Mouse (Mus musculus): ENCODE measurements around the gene Grik5.

Grik5 gene

DNA sequence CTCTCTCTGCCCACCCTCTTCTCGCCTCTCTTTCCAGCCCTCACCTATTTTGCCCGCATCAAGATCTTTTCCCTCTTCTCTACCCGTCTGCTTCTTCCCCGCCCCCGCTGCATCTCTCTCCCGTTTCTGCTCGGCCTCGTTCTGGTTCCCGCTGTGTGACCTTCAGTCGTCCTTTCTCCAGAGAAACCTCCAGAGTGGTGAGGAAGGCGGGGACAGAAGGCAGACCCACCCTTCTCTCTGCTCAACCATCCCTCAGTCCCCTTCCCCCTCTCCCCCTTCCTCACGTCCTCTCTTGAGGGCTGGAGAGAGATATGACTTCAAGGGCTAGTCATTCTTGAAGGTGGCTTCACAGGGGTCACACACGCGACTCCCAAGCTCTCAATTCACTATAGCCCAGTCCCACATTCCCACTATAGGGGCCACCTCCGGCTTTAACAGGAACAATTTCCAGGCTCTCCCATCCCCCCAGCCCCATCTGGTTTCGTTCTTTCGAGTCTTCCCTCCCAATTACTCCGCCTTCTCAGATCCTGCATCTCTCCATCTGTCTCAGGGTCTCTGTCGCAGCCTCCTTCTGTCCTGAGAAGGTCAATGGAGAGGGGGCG is 62.9 kb downstream of the Grik5 start:
- no peaks in the 10 kb centered on the region for H3K36me3 ChIP-seq (ENCODE audit: insufficient read depth, low read length)
- H3K27me3 ChIP-seq (ENCODE audit: insufficient read depth, low read length): peaks cover 93% of the 10 kb centered on the region
- peaks cover 90% of the 10 kb centered on the region for H3K4me1 ChIP-seq (replicated peaks; ENCODE audit: low read depth, low read length)
- no peak for TF ChIP-seq NANOG (IDR thresholded peaks at IDR 0.05; ENCODE audit: borderline replicate concordance, low read length)
- no peak for TF ChIP-seq CTCF (conservative IDR thresholded peaks at IDR 0.05; ENCODE audit: low read length)
- no peak for TF ChIP-seq POU5F1 (IDR thresholded peaks at IDR 0.05; ENCODE audit: borderline replicate concordance, low read length)
- peak overlapping the region; percentile 78 for H3K4me3 ChIP-seq (replicated peaks; ENCODE audit: low read length)
- H3K9me3 ChIP-seq (ENCODE audit: low read length): no peaks in the 10 kb centered on the region

DNA sequence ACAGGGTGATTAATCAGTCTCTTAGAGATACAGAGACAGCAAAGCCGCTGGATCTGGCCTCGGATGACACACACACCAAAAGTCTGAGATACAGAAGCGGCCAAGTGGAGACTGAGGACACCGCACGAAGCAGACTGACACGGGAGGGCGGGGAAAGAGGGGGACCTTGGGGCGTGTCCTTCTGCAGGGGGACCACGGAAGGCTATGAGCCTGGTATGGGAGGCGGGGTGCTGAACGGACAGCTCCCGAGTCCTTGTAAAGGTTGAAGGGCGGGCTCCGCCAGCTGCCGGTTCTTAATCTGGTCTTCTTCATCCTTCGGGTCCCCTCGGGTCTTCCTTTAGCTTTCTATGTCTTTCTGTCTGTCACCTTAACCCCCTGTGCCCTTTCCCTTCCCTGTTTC is 63.5 kb downstream of the Grik5 start:
- H3K4me3 ChIP-seq (replicated peaks; ENCODE audit: low read length): peak overlapping the region; percentile 78
- H3K4me1 ChIP-seq (replicated peaks; ENCODE audit: low read depth, low read length): peaks cover 90% of the 10 kb centered on the region
- H3K36me3 ChIP-seq (ENCODE audit: insufficient read depth, low read length): no peaks in the 10 kb centered on the region
- TF ChIP-seq POU5F1 (IDR thresholded peaks at IDR 0.05; ENCODE audit: borderline replicate concordance, low read length) (no peak), NANOG (IDR thresholded peaks at IDR 0.05; ENCODE audit: borderline replicate concordance, low read length) (no peak), CTCF (conservative IDR thresholded peaks at IDR 0.05; ENCODE audit: low read length) (no peak)
- peaks cover 93% of the 10 kb centered on the region for H3K27me3 ChIP-seq (ENCODE audit: insufficient read depth, low read length)
- H3K9me3 ChIP-seq (ENCODE audit: low read length): no peaks in the 10 kb centered on the region

DNA sequence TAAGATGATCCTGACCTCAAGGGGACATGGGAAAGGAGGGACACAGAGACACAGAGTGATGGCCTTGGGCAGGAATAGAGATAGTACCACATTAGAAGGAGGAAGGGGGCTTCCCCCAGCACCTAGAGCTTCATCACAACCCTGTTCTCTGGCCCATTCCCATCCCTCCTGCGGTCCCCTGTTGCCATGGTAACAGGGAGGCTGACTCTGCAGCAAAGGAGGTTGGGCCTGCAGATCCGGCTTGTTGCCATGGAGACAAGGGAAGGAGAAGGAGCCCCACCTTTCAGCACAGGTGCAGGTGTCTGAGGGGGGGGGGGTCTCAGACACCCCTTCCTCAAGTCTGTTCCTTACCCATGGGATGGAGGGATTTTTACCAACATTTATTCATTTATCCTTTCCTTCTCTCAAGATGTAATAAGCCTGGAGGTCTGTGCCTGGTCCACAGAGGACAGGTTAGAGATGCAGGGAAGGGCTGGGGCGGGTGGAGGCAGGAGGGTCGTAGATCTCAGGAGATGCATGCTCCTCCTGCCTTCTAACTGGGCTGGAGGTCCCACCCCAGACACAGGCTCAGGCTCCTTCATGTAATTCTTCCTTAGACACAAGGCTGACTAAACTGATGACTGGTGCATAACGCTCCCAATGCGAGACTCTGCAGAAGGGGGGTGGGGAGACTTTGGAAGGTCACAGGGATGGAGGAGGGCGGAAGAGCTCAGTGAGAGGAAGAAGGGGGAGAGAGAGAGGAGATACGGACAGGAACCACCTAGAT is 64.4 kb downstream of the Grik5 start:
- Histone ChIP-seq H3K36me3 (ENCODE audit: insufficient read depth, low read length) (no peaks in the 10 kb centered on the region), H3K27me3 (ENCODE audit: insufficient read depth, low read length) (peaks cover 93% of the 10 kb centered on the region), H3K9me3 (ENCODE audit: low read length) (no peaks in the 10 kb centered on the region), H3K4me3 (replicated peaks; ENCODE audit: low read length) (peak overlapping the region; percentile 17; the same call in 1 of the 2 replicates), H3K4me1 (replicated peaks; ENCODE audit: low read depth, low read length) (peaks cover 90% of the 10 kb centered on the region)
- TF ChIP-seq POU5F1 (IDR thresholded peaks at IDR 0.05; ENCODE audit: borderline replicate concordance, low read length) (no peak), CTCF (conservative IDR thresholded peaks at IDR 0.05; ENCODE audit: low read length) (no peak), NANOG (IDR thresholded peaks at IDR 0.05; ENCODE audit: borderline replicate concordance, low read length) (no peak)

DNA sequence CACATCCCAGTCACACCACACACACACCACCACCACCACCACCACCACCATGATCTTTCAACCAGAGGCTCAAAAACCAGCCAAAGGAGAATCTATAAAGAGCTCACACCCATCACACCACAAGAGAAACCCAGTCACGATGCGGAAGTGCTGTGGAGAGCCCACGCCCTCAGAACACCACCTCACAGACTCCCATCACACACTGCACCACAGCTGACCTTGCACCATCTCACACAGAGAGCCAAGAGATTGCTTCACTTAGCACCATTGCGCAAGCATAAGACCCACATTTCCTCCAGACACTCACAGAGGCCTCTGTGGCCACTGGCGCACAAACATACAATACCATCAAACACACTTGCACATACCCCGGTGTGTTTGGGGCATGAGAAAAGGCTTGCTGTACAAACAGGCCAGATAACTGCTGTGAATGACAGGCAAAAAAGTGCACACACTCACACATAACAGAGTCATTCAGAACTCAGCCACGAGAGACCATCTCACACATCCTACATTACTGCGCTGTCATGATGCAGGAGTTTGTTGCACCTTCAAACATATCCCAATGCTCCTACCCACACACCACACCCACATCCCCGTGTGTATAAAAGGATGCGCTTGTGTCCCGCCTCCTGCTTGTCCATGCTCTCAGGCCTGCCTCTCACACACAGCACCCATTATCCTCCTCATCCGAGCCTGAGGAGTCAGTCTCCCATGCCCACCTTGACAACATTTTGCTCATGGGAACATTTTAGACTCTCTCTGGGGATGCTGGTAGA is 65.4 kb downstream of the Grik5 start:
- H3K36me3 ChIP-seq (ENCODE audit: insufficient read depth, low read length): no peaks in the 10 kb centered on the region
- H3K4me1 ChIP-seq (replicated peaks; ENCODE audit: low read depth, low read length): peaks cover 80% of the 10 kb centered on the region
- H3K27me3 ChIP-seq (ENCODE audit: insufficient read depth, low read length): peaks cover 90% of the 10 kb centered on the region
- TF ChIP-seq POU5F1 (IDR thresholded peaks at IDR 0.05; ENCODE audit: borderline replicate concordance, low read length): no peak
- TF ChIP-seq NANOG (IDR thresholded peaks at IDR 0.05; ENCODE audit: borderline replicate concordance, low read length): no peak
- TF ChIP-seq CTCF (conservative IDR thresholded peaks at IDR 0.05; ENCODE audit: low read length): no peak
- H3K4me3 ChIP-seq (replicated peaks; ENCODE audit: low read length): no peak overlapping the region
- no peaks in the 10 kb centered on the region for H3K9me3 ChIP-seq (ENCODE audit: low read length)

DNA sequence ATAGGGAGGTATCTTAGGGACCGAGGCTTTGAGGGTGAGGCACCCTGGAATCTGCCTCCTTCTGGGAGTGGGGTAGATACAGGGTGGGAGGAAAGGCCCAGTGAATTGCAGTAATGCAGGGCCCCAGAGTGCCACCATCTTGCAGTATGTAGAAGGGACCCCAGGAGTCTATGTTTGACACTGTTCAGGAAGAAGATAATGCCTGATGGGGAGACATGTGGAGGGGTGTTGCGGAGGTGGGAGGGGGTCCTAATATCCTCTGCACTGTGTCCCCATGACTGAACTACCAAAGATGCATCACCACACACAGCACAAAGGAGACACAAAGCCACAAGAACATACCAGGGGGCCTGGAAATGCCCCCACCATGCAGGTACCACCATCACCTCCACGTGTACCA is 66.0 kb downstream of the Grik5 start:
- no peaks in the 10 kb centered on the region for H3K9me3 ChIP-seq (ENCODE audit: low read length)
- TF ChIP-seq POU5F1 (IDR thresholded peaks at IDR 0.05; ENCODE audit: borderline replicate concordance, low read length): no peak
- no peak for TF ChIP-seq NANOG (IDR thresholded peaks at IDR 0.05; ENCODE audit: borderline replicate concordance, low read length)
- TF ChIP-seq CTCF (conservative IDR thresholded peaks at IDR 0.05; ENCODE audit: low read length): no peak
- peaks cover 86% of the 10 kb centered on the region for H3K27me3 ChIP-seq (ENCODE audit: insufficient read depth, low read length)
- H3K4me1 ChIP-seq (replicated peaks; ENCODE audit: low read depth, low read length): peaks cover 74% of the 10 kb centered on the region
- H3K36me3 ChIP-seq (ENCODE audit: insufficient read depth, low read length): no peaks in the 10 kb centered on the region
- H3K4me3 ChIP-seq (replicated peaks; ENCODE audit: low read length): peak overlapping the region; percentile 80

DNA sequence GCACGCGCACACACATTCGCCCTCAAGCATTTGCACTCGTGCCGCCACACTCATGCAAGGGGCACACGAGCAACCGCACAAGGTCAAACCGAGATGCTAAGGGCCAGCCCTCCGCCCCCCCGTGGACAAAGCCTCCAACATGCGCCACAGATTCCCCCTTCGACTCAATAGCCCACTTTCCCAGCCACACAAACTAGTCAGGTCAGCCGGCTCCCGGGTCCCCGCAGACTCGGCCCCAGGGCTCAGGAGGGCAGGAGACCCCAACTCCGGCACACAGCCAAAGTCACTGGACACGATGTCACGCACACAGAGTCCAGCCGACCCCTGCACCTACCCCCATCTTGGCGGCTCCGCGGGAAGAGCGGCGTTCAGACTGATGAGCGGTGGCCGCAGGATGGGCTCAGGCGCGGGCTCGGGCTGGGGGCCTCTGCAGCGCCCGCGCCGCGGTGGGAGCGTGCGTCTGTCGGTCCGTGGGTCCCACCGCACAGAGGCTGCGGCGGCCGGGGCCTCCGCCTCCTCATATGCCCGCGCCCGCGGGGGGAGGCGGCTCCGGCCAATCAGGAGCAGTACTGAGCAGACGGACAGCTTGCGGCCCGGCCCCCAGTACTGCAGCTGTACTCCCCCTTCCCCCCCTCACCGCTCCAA is 66.6 kb downstream of the Grik5 start, which contains the start of gene Atp1a3:
TSS of gene Atp1a3 (minus strand) at position 538 of the 645 bp plus-strand sequence.
- Histone ChIP-seq H3K4me3 (replicated peaks; ENCODE audit: low read length) (peak within 1 kb of the TSS; percentile 80), H3K4me1 (replicated peaks; ENCODE audit: low read depth, low read length) (peaks cover 75% of the 10 kb centered on the region), H3K27me3 (ENCODE audit: insufficient read depth, low read length) (peaks cover 80% of the 10 kb centered on the region), H3K9me3 (ENCODE audit: low read length) (no peaks in the 10 kb centered on the region), H3K36me3 (ENCODE audit: insufficient read depth, low read length) (no peaks in the 10 kb centered on the region)
- TF ChIP-seq NANOG (IDR thresholded peaks at IDR 0.05; ENCODE audit: borderline replicate concordance, low read length) (no peak), CTCF (conservative IDR thresholded peaks at IDR 0.05; ENCODE audit: low read length) (no peak)

DNA sequence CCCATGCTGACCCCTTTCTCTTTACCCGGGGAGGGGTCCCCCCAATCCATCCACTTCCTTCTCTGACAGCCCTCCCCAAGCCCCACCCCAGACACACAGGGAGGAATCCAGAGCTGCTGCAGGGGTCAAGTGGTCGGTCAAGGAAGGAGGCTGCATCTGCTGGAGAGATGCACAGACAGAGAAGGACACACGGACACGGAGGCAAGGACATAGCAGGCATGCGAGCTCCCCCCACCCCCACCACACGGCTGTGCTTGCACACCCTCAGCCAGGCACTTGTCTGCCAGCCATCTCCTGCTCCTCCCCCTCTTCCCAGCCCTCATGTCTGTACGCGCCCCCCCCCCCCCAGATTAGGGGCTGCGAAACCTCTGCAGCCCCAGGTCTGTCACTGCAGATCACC is 67.3 kb downstream of the Grik5 start:
- peaks cover 74% of the 10 kb centered on the region for H3K27me3 ChIP-seq (ENCODE audit: insufficient read depth, low read length)
- no peaks in the 10 kb centered on the region for H3K9me3 ChIP-seq (ENCODE audit: low read length)
- H3K4me3 ChIP-seq (replicated peaks; ENCODE audit: low read length): peak overlapping the region; percentile 80
- peaks cover 5% of the 10 kb centered on the region; the same call in 1 of the 2 replicates for H3K36me3 ChIP-seq (ENCODE audit: insufficient read depth, low read length)
- H3K4me1 ChIP-seq (replicated peaks; ENCODE audit: low read depth, low read length): peaks cover 80% of the 10 kb centered on the region
- no peak for TF ChIP-seq CTCF (conservative IDR thresholded peaks at IDR 0.05; ENCODE audit: low read length)
- TF ChIP-seq POU5F1 (IDR thresholded peaks at IDR 0.05; ENCODE audit: borderline replicate concordance, low read length): no peak
- TF ChIP-seq NANOG (IDR thresholded peaks at IDR 0.05; ENCODE audit: borderline replicate concordance, low read length): no peak

All from E14TG2a.4 (cell line).